Comparison of ENCODE assay signal across 16 mouse cellular contexts in genomic region chr1:186880391-186880790, GRCm38 (mm10).
"Had no signal": no experiment of that assay in that cellular context is flagged by ENCODE, and none has a peak within 500 bp of the region (broad histone marks: within the 10 kb centered on the region; RNA-seq: fewer than 3 reads in every experiment).

No protein-coding gene starts in this region.

- H3K4me3 ChIP-seq: neural tube, embryonic 13.5 days; neural tube, embryonic 15.5 days; stomach, embryonic 15.5 days had no signal

- H3K9ac ChIP-seq: neural tube, embryonic 13.5 days; neural tube, embryonic 15.5 days; stomach, embryonic 15.5 days had no signal

- H3K27me3 ChIP-seq: stomach, embryonic 15.5 days had no signal

- DNase-seq: retina, postnatal 1 day; right cerebral cortex, adult 18-20 months; right cerebral cortex, postnatal 14 days; right cerebral cortex, postnatal 25 days; right cerebral cortex, postnatal 4 days; spleen, adult 18-20 months; thymus, adult 18-20 months; thymus, adult 2 months; thymus, postnatal 14 days; thymus, postnatal 25 days; thymus, postnatal 36 days; thymus, postnatal 4 days had no signal

- H3K4me1 ChIP-seq: neural tube, embryonic 13.5 days; neural tube, embryonic 15.5 days; stomach, embryonic 15.5 days had no signal

- H3K4me2 ChIP-seq: neural tube, embryonic 13.5 days; neural tube, embryonic 15.5 days; stomach, embryonic 15.5 days had no signal

- H3K9me3 ChIP-seq: neural tube, embryonic 13.5 days; neural tube, embryonic 15.5 days; stomach, embryonic 15.5 days had no signal

- H3K36me3 ChIP-seq: neural tube, embryonic 13.5 days; neural tube, embryonic 15.5 days; stomach, embryonic 15.5 days had no signal

- H3K27ac ChIP-seq: neural tube, embryonic 13.5 days; neural tube, embryonic 15.5 days; stomach, embryonic 15.5 days; stomach, postnatal 0 days had no signal
